Mouse (Mus musculus) megakaryocyte, embryonic 14.5 days (primary cell): ENCODE data around the gene Ccdc85c. TPM values are rescaled to one million over a fixed set of nuclear protein-coding genes. Genes with fewer than 3 reads are reported as not detected.

Experiments used
- H3K27me3 ChIP-seq: replicated peaks from 2 replicates; pipeline ENCODE3; 2012; ENCODE audit warnings: inconsistent platforms
- H3K36me3 ChIP-seq: replicated peaks from 2 replicates; pipeline ENCODE3; 2012; ENCODE audit warnings: low read length, inconsistent platforms, mixed read lengths
- H3K4me1 ChIP-seq: 2 replicates; pipeline ENCODE4 v1.6.1; 2012; ENCODE audit warnings: inconsistent platforms
- H3K4me3 ChIP-seq: replicated peaks from 2 replicates; pipeline ENCODE3; 2012; ENCODE audit warnings: moderate library complexity, mild to moderate bottlenecking, inconsistent platforms
- H3K9me3 ChIP-seq: 2 replicates; pipeline ENCODE4 v1.6.1; 2012; ENCODE audit warnings: inconsistent platforms
- FLI1 ChIP-seq: IDR thresholded peaks from 2 replicates; pipeline ENCODE4 v1.6.1; 2012; ENCODE audit warnings: low read length, inconsistent platforms, mixed read lengths
- GATA1 ChIP-seq: IDR thresholded peaks from 3 replicates; pipeline ENCODE4 v1.6.1; 2012; ENCODE audit warnings: mixed read lengths, low read length, inconsistent platforms, borderline replicate concordance
- polyA plus RNA-seq: library from polyadenylated mRNA; stranded (reverse); fragments of >175 nt; gene quantifications from 2 replicates; pipeline ENCODE4 v1.2.3, GENCODE M21; 2012; ENCODE audit warnings: low replicate concordance; ENCODE audit not compliant: insufficient read depth

Ccdc85c gene
- polyA plus RNA-seq, 1 experiment, result 1.5 TPM

DNA sequence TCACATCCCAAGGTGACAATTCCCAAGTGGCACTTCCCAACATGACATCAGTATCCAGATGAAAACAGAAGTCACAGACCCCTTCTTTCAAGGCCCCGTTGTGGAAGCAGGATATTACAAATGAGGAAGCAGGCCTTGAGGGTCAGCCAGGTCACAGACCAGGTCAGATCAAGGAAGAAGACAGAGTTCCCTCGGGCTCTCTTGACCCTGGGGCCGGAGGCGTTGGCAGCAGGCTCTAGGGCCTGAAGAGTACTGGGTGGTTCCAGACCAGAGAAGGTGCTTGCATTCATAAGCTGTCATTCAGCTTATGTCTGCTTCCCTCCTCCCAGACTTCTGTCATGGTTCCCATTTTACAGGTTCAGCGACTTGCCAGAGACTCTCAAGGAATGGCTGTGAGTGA is 5.5 kb downstream of the Ccdc85c start:
- Histone ChIP-seq H3K4me1 (peaks cover 16% of the 10 kb centered on the region), H3K4me3 (no peak overlapping the region), H3K27me3 (peaks cover 90% of the 10 kb centered on the region), H3K36me3 (no peaks in the 10 kb centered on the region), H3K9me3 (no peaks in the 10 kb centered on the region)
- no peak for TF ChIP-seq GATA1
- TF ChIP-seq FLI1, result no peak

DNA sequence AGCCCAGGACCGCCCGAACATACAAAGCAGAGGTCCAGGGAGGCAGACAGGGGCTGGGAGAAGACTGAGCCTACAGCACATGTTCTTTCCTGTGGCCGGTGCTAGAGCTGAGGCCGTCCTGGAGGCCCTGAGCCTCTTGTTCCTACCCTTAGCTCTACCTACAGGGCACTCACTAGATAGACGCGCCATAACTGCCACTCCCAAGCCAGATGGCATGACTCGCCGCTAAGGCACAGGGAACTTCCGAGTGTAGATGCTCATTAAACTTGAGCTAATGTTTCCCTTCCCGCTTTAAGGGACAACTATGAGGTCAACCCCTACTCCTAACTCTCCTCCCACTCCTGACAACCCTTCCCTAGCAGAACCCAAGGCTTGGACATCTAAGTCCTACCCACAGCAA is 6.3 kb downstream of the Ccdc85c start:
- Histone ChIP-seq H3K9me3 (no peaks in the 10 kb centered on the region), H3K36me3 (no peaks in the 10 kb centered on the region), H3K4me1 (peaks cover 9% of the 10 kb centered on the region; the same call in 1 of the 2 replicates), H3K4me3 (no peak overlapping the region), H3K27me3 (peaks cover 90% of the 10 kb centered on the region)
- TF ChIP-seq FLI1 (no peak), GATA1 (no peak)

DNA sequence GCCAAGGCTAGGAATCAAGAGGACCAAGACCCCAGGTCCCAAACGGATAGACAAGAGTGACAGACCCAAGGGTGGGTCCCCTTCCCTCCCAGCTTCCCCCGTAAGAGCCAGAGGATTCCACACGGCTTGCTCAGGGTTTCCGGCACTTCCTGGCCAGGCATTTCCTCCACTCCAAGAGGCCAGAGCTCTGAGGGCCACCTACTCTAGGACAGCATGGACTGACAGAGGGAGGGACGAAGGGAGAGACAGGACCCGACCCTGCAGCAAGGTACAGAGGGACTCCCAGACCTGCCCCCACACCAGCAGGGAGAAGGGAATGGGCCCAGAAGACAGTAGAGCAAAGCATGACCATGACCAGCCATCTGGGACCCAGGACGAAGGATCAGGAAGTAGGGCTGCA is 7.6 kb downstream of the Ccdc85c start:
- Histone ChIP-seq H3K27me3 (peaks cover 89% of the 10 kb centered on the region), H3K9me3 (no peaks in the 10 kb centered on the region), H3K4me3 (no peak overlapping the region), H3K36me3 (no peaks in the 10 kb centered on the region), H3K4me1 (no peaks in the 10 kb centered on the region; the same call in 1 of the 2 replicates)
- TF ChIP-seq GATA1 (no peak), FLI1 (no peak)

DNA sequence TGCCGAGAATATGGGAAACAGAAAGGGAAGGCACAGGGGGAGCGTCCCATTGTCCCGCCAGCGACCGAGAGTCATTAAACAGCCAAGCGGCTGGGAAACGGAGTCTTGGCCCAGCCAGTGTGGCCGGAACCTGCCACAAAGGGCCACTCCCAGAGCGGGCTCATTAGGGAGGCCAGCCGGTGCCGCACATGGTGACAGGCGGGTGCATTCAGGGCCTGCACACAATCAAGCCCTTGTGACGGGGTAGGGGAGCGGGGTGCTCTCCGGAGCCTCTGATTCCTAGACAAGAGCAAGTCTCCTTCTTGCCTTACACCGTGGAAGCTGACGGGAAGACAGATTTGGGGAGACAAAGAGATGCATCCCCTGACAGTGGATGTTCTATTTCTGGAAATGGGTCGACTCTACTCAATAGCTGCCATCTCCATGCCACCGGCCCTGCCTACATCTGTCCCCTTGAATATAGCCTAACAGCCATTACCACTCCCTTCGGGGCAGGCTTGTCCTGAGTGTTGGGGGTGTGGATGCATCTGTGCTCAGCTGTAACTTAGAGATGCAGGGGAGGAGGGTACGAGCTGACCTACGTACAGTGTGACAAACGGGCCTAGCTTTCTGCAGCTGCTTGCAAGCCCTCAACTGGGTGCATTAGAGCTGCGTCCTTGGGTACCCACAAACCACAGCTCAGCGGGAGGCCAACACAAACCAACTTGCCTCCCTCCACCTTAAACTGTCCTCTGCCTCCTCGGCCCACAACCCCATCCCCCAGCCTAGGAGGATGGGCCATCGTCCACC is 9.2 kb downstream of the Ccdc85c start:
- peaks cover 4% of the 10 kb centered on the region for H3K4me1 ChIP-seq
- no peak for TF ChIP-seq GATA1
- peaks cover 85% of the 10 kb centered on the region for H3K27me3 ChIP-seq
- H3K4me3 ChIP-seq, result no peak overlapping the region
- H3K36me3 ChIP-seq, result no peaks in the 10 kb centered on the region
- no peaks in the 10 kb centered on the region for H3K9me3 ChIP-seq

DNA sequence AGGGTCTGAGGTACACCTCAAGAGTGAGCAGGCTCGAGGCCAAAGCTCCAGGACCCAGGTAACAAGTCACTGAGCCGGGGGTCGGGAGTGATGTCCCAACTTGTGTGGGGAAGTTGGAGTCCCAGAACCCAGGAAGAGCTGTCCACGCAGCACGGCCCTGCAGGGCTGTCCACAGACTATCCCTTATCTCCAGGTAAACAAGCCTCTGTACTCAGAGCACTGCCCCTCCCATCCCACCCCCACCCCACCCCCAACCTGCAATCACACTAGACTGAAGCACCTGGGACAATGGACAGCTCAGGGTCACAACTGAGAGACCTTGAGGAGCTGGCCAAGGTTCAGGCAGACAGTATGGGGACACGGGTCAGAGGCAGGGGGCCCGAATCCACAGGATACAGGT is 10.3 kb downstream of the Ccdc85c start:
- H3K4me3 ChIP-seq, result no peak overlapping the region
- H3K36me3 ChIP-seq, result no peaks in the 10 kb centered on the region
- H3K4me1 ChIP-seq, result peaks cover 10% of the 10 kb centered on the region
- peaks cover 87% of the 10 kb centered on the region for H3K27me3 ChIP-seq
- no peaks in the 10 kb centered on the region for H3K9me3 ChIP-seq
- TF ChIP-seq GATA1, result no peak
- no peak for TF ChIP-seq FLI1

DNA sequence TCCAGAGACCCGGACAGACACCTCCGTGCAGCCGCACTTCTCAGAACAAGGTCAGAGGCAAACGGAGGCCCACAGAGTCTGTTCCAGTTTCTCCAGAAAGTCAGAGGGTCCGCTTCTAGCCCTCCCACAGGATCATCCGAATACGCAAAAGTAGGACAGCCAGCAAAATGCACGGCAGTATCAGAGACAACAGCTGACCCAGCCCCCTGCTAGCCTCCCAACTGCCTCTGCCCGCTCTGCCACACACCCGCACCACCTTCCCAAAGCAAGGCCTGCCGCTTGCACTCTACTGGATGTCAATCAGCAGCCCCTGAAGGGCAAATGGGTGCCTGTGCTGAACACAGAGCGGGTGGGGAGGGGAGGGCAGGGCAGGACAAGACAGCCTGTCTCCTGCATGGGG is 14.3 kb downstream of the Ccdc85c start:
- Histone ChIP-seq H3K36me3 (no peaks in the 10 kb centered on the region), H3K4me3 (no peak overlapping the region), H3K4me1 (peaks cover 10% of the 10 kb centered on the region), H3K27me3 (peaks cover 87% of the 10 kb centered on the region), H3K9me3 (no peaks in the 10 kb centered on the region)
- no peak for TF ChIP-seq GATA1
- TF ChIP-seq FLI1, result no peak

DNA sequence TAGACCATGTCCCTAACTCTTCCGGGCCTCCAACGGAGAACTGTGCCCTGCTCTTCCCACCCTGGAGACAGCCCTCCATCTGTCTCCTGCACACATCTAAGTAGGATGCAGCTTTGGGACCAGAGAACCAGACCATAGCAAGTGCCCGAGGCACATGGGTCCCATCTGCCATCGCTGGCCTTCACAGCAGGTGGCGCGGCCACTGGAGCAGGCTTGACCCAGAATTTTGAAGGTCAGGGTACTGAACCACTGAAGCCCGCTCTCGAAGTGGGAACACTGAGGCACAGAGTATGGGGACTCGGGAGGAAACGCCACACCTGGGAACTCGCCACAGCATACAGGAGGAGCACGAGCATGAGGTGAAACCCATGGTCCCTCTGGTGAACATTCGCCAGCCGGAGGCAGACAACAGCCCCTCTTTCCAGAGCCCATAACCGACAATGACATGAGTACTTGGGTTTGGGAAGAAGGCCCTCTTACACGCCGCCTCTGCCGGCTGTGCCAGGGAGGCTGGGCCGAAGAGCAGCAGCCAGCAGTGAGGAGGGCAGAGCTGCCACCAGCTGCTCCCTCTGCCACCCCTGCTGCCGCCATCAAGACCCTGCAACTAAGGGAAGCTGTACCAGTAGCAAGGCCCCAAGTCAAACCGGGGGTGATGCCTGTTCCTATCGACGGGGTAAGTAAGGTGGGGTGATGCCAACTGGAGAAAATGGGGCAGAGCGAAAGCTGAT is 15.7 kb downstream of the Ccdc85c start:
- H3K4me1 ChIP-seq, result peaks cover 10% of the 10 kb centered on the region
- TF ChIP-seq GATA1 (no peak), FLI1 (no peak)
- no peaks in the 10 kb centered on the region for H3K36me3 ChIP-seq
- H3K27me3 ChIP-seq, result peaks cover 86% of the 10 kb centered on the region
- H3K9me3 ChIP-seq, result no peaks in the 10 kb centered on the region
- no peak overlapping the region for H3K4me3 ChIP-seq

DNA sequence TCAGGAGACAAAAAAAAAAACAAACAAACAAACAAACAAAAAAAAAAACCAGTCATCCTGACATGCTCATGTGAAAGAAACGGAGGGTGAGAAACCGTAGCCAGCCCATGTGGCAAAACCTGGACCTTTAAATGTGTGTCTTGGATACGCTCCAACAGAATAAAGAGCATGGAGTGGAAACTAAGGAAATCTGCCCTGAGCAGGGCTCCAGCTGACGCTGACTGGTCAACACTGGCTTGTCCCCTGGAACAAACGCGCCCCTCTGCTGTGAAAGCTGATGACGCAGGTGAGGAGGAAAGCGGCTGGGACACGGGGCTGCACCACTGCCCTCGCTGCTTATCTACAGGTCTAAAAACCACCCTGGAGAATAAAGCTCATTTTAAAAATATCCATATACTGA is 18.5 kb downstream of the Ccdc85c start:
- H3K36me3 ChIP-seq, result no peaks in the 10 kb centered on the region
- peaks cover 90% of the 10 kb centered on the region for H3K27me3 ChIP-seq
- peaks cover 10% of the 10 kb centered on the region for H3K4me1 ChIP-seq
- H3K9me3 ChIP-seq, result no peaks in the 10 kb centered on the region
- no peak overlapping the region for H3K4me3 ChIP-seq
- TF ChIP-seq GATA1 (no peak), FLI1 (no peak)

DNA sequence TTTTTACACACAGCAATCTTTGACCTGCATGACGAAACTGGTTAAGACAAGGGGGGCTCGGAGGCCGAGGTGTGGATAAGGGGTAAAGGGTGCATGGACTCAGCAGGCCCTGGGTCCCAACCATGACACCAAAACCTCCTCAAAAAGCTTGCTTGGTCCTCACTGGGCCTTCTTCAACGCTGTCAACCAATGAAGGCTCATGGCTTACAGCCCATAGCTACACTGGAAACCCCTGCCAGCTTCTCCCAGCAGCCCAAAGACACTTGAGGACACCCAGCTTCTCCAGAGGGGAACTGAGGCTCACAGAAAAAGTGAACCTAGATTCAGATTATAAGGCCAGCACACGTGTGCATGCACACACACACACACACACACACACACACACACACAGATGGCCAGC is 19.3 kb downstream of the Ccdc85c start:
- H3K27me3 ChIP-seq, result peaks cover 87% of the 10 kb centered on the region
- TF ChIP-seq GATA1 (no peak), FLI1 (no peak)

DNA sequence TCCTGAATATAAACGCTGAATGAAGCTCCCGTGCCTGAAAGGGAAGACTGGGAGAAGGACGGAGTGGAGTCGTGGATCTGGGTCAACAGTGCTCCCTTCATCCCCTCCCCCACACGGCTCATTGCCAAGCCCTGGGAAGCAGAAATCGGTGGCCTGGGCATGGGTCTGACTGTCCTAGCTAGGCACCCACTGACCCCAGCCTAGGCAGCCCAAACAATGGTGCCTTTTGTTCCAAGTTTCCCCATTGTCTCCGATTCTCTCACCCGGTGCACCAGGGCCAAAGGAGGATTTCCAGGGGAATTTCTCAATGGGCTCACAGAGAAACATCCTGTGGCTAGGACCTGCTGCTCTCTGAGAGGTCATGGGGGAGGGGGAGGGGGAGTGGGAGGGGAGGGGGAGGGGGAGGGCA is 19.7 kb downstream of the Ccdc85c start:
- TF ChIP-seq FLI1, result no peak
- TF ChIP-seq GATA1, result no peak
- Histone ChIP-seq H3K36me3 (no peaks in the 10 kb centered on the region), H3K9me3 (no peaks in the 10 kb centered on the region), H3K27me3 (peaks cover 85% of the 10 kb centered on the region), H3K4me1 (peaks cover under 1% of the 10 kb centered on the region; the same call in 1 of the 2 replicates), H3K4me3 (no peak overlapping the region)

More for the DNA sequence above, 19.3 kb downstream of the Ccdc85c start:
- H3K4me3 ChIP-seq, result no peak overlapping the region
- H3K36me3 ChIP-seq, result no peaks in the 10 kb centered on the region
- peaks cover 5% of the 10 kb centered on the region for H3K4me1 ChIP-seq
- no peaks in the 10 kb centered on the region for H3K9me3 ChIP-seq
